Mouse (Mus musculus) intestine, embryonic 16.5 days (tissue): ENCODE data around the gene Pdcd4. TPM values are rescaled to one million over a fixed set of nuclear protein-coding genes. Genes with fewer than 3 reads are reported as not detected.

Source experiments
- ATAC-seq: fragments of 200-750 bp; cut with Nextera tagmentation; 2 replicates; pipeline ENCODE4 v1.8.0; 2017; ENCODE audit warnings: moderate TSS enrichment, moderate library complexity
- H3K27ac ChIP-seq: fragments of 300-500 bp; sonication (generic); 2 replicates; pipeline ENCODE4 v1.5.1; 2014; ENCODE audit warnings: mild to moderate bottlenecking, low read length
- H3K27me3 ChIP-seq: fragments of 300-500 bp; sonication (generic); replicated peaks from 2 replicates; pipeline ENCODE4 v1.6.1; 2014; ENCODE audit warnings: low read length, control low read depth, mixed read lengths; ENCODE audit not compliant: control insufficient read depth, insufficient read depth
- H3K36me3 ChIP-seq: fragments of 300-500 bp; sonication (generic); 2 replicates; pipeline ENCODE4 v1.6.1; 2014; ENCODE audit warnings: low read length, control low read depth; ENCODE audit not compliant: control insufficient read depth, insufficient read depth
- H3K4me1 ChIP-seq: fragments of 300-500 bp; sonication (generic); 2 replicates; pipeline ENCODE4 v1.6.1; 2014; ENCODE audit warnings: low read length, control low read depth, mixed read lengths; ENCODE audit not compliant: control insufficient read depth, insufficient read depth
- H3K4me2 ChIP-seq: fragments of 300-500 bp; sonication (generic); 2 replicates; pipeline ENCODE4 v1.6.1; 2014; ENCODE audit warnings: low read depth, low read length, control low read depth
- H3K4me3 ChIP-seq: fragments of 300-500 bp; sonication (generic); 2 replicates; pipeline ENCODE4 v1.5.1; 2014; ENCODE audit warnings: mild to moderate bottlenecking, low read length
- H3K9ac ChIP-seq: fragments of 300-500 bp; sonication (generic); 2 replicates; pipeline ENCODE4 v1.6.1; 2014; ENCODE audit warnings: low read depth, low read length
- H3K9me3 ChIP-seq: fragments of 300-500 bp; sonication (generic); 2 replicates; pipeline ENCODE4 v1.6.1; 2016; ENCODE audit warnings: low read length, control low read depth; ENCODE audit not compliant: control insufficient read depth
- WGBS: fragments of 180-500 bp; shearing (Covaris S2); extraction: QIAGEN DNeasy Blood & Tissue Kit; methylation state at CpG from one replicate; pipeline ENCODE4 v1.1.7; 2014; 5-methylcytosine and 5-hydroxymethylcytosine counted together
- polyA plus RNA-seq: library from polyadenylated mRNA; unstranded; fragments of >200 nt; fragmentation: Nextera tagmentation; extraction: Ambion mirVana; gene quantifications from 2 replicates; pipeline ENCODE4 v1.2.1, GENCODE M21; 2015

Gene Pdcd4
- polyA plus RNA-seq, 1 experiment from 2014 or later: 65.7 TPM

GRCm38 (mm10) chr19:53855781-53856180 is 36.2 kb upstream of the Pdcd4 start:
- no peak overlapping the region for H3K4me2 ChIP-seq
- ATAC-seq: no peak
- peaks cover 9% of the 10 kb centered on the region for H3K4me1 ChIP-seq
- H3K27me3 ChIP-seq: no peaks in the 10 kb centered on the region
- no peaks in the 10 kb centered on the region for H3K9me3 ChIP-seq
- no peak overlapping the region for H3K4me3 ChIP-seq
- H3K36me3 ChIP-seq: no peaks in the 10 kb centered on the region
- WGBS: 75% methylated on average over 5 of the region's 5 CpGs
- no peak overlapping the region for H3K27ac ChIP-seq
- H3K9ac ChIP-seq: no peak overlapping the region

GRCm38 (mm10) chr19:53856794-53857193 is 35.2 kb upstream of the Pdcd4 start:
- Histone ChIP-seq H3K36me3 (no peaks in the 10 kb centered on the region), H3K9me3 (no peaks in the 10 kb centered on the region), H3K9ac (no peak overlapping the region), H3K4me3 (no peak overlapping the region), H3K27ac (no peak overlapping the region), H3K27me3 (no peaks in the 10 kb centered on the region), H3K4me1 (peaks cover 9% of the 10 kb centered on the region), H3K4me2 (no peak overlapping the region)
- no peak for ATAC-seq
- 75% methylated on average over 9 of the region's 9 CpGs for WGBS

GRCm38 (mm10) chr19:53857962-53858361 is 34.1 kb upstream of the Pdcd4 start:
- no peaks in the 10 kb centered on the region for H3K36me3 ChIP-seq
- no peak overlapping the region for H3K9ac ChIP-seq
- H3K4me1 ChIP-seq: peaks cover 5% of the 10 kb centered on the region
- 69% methylated on average over 6 of the region's 6 CpGs for WGBS
- H3K27me3 ChIP-seq: no peaks in the 10 kb centered on the region
- no peak overlapping the region for H3K4me2 ChIP-seq
- no peak overlapping the region for H3K27ac ChIP-seq
- no peak for ATAC-seq
- H3K9me3 ChIP-seq: no peaks in the 10 kb centered on the region
- no peak overlapping the region for H3K4me3 ChIP-seq

- Histone ChIP-seq H3K4me2 (peak overlapping the region; percentile 34), H3K9me3 (no peaks in the 10 kb centered on the region), H3K27me3 (no peaks in the 10 kb centered on the region), H3K36me3 (no peaks in the 10 kb centered on the region), H3K4me3 (peak overlapping the region; percentile 20; the same call in 1 of the 2 replicates), H3K4me1 (peaks cover 5% of the 10 kb centered on the region), H3K9ac (peak overlapping the region; percentile 32; the same call in 1 of the 2 replicates), H3K27ac (peak overlapping the region; percentile 82)
- 26% methylated on average over 9 of the region's 9 CpGs for WGBS
- ATAC-seq: peak; percentile 92
Observed at GRCm38 (mm10) chr19:53859149-53859548, 32.9 kb upstream of the Pdcd4 start.

GRCm38 (mm10) chr19:53859593-53859992 is 32.4 kb upstream of the Pdcd4 start:
- peak overlapping the region; percentile 20; the same call in 1 of the 2 replicates for H3K4me3 ChIP-seq
- 40% methylated on average over 7 of the region's 7 CpGs for WGBS
- no peaks in the 10 kb centered on the region for H3K27me3 ChIP-seq
- peaks cover 5% of the 10 kb centered on the region for H3K4me1 ChIP-seq
- H3K4me2 ChIP-seq: peak overlapping the region; percentile 34; the same call in 1 of the 2 replicates
- H3K36me3 ChIP-seq: no peaks in the 10 kb centered on the region
- H3K27ac ChIP-seq: peak overlapping the region; percentile 82
- no peaks in the 10 kb centered on the region for H3K9me3 ChIP-seq
- peak; percentile 39 for ATAC-seq
- H3K9ac ChIP-seq: peak overlapping the region; percentile 32; the same call in 1 of the 2 replicates

GRCm38 (mm10) chr19:53861346-53861745 is 30.7 kb upstream of the Pdcd4 start:
- H3K9ac ChIP-seq: no peak overlapping the region
- H3K9me3 ChIP-seq: no peaks in the 10 kb centered on the region
- H3K4me3 ChIP-seq: no peak overlapping the region
- H3K27ac ChIP-seq: no peak overlapping the region
- H3K27me3 ChIP-seq: no peaks in the 10 kb centered on the region
- H3K36me3 ChIP-seq: no peaks in the 10 kb centered on the region
- ATAC-seq: no peak
- no peak overlapping the region for H3K4me2 ChIP-seq
- WGBS: 82% methylated on average over 7 of the region's 7 CpGs
- peaks cover 5% of the 10 kb centered on the region for H3K4me1 ChIP-seq

- 67% methylated on average over 8 of the region's 8 CpGs for WGBS
Observed at GRCm38 (mm10) chr19:53862573-53863246, 29.3 kb upstream of the Pdcd4 start.

GRCm38 (mm10) chr19:53867238-53867637 is 24.8 kb upstream of the Pdcd4 start:
- Histone ChIP-seq H3K4me3 (no peak overlapping the region), H3K9ac (no peak overlapping the region), H3K36me3 (no peaks in the 10 kb centered on the region), H3K4me1 (peaks cover 2% of the 10 kb centered on the region), H3K27me3 (no peaks in the 10 kb centered on the region), H3K27ac (no peak overlapping the region), H3K4me2 (no peak overlapping the region), H3K9me3 (no peaks in the 10 kb centered on the region)
- ATAC-seq: no peak

More at GRCm38 (mm10) chr19:53862573-53863246, 29.3 kb upstream of the Pdcd4 start:
- no peak overlapping the region for H3K9ac ChIP-seq
- no peak for ATAC-seq
- no peak overlapping the region for H3K4me2 ChIP-seq
- no peaks in the 10 kb centered on the region for H3K9me3 ChIP-seq
- no peaks in the 10 kb centered on the region for H3K27me3 ChIP-seq
- peaks cover 5% of the 10 kb centered on the region for H3K4me1 ChIP-seq
- no peaks in the 10 kb centered on the region for H3K36me3 ChIP-seq
- no peak overlapping the region for H3K4me3 ChIP-seq
- H3K27ac ChIP-seq: no peak overlapping the region

- Histone ChIP-seq H3K36me3 (no peaks in the 10 kb centered on the region), H3K4me2 (no peak overlapping the region), H3K4me3 (no peak overlapping the region), H3K4me1 (peaks cover 8% of the 10 kb centered on the region), H3K27me3 (no peaks in the 10 kb centered on the region), H3K9ac (no peak overlapping the region), H3K9me3 (no peaks in the 10 kb centered on the region), H3K27ac (peak overlapping the region; percentile 42)
- no peak for ATAC-seq
- 88% methylated on average over 6 of the region's 6 CpGs for WGBS
Observed at GRCm38 (mm10) chr19:53868125-53868524, 23.9 kb upstream of the Pdcd4 start.

- 94% methylated on average over 1 of the region's 1 CpGs for WGBS
- no peaks in the 10 kb centered on the region for H3K27me3 ChIP-seq
- no peak overlapping the region for H3K4me3 ChIP-seq
- peaks cover 12% of the 10 kb centered on the region for H3K4me1 ChIP-seq
- H3K9me3 ChIP-seq: no peaks in the 10 kb centered on the region
- H3K36me3 ChIP-seq: no peaks in the 10 kb centered on the region
- H3K9ac ChIP-seq: no peak overlapping the region
- peak; percentile 61 for ATAC-seq
- H3K4me2 ChIP-seq: no peak overlapping the region
- H3K27ac ChIP-seq: peak overlapping the region; percentile 42
Observed at GRCm38 (mm10) chr19:53868796-53869195, 23.2 kb upstream of the Pdcd4 start.
